Mouse (Mus musculus) adrenal gland, adult 2 months (tissue): ENCODE results near the gene Ccl17. TPM values are rescaled to one million over a fixed set of nuclear protein-coding genes. Genes with fewer than 3 reads are reported as not detected.

Experiments
- DNase-seq: peaks from one replicate; pipeline ENCODE4 v3.0.0; 2021
- long read RNA-seq: library from polyadenylated mRNA; stranded (forward); transcript quantifications from one replicate; pipeline ENCODE4 v2.0.0, GENCODE M21; 2021
- polyA plus RNA-seq: library from polyadenylated mRNA; depleted of rRNA; stranded (reverse); fragments of >200 nt; gene quantifications from 2 replicates; pipeline ENCODE4 v1.2.3, GENCODE M21; 2012; rRNA removed
- total RNA-seq, 2 experiments: library from RNA; stranded (reverse); gene quantifications; 2 replicates each; pipeline ENCODE4 v1.2.3; 2021

Gene Ccl17
- total RNA-seq (1 to 10 TPM in 1 of 2 experiments, not detected in 1; 1.7 TPM), polyA plus RNA-seq (0.36 TPM in 1 of 2 replicates, not detected in the other)
- long read RNA-seq, result 0 reads

DNA sequence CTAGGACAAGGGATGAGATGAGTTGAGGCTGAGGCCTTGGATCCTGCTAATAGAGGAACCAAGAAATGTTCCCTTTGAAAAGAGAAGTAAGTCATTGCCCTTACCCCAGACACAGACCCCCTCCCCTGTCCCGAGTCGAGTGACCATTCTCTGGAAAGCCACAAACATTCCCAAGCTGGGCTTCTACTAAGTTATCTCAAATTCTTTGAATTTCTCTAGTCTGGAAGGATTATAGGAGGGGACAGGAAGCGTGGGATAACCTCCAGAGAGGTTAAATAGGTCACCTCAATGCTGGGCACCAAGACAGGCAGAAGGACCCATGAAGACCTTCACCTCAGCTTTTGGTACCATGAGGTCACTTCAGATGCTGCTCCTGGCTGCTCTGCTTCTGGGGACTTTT lies at the start of gene Ccl17:
Gene Ccl17 (plus strand): TSS at position 301 of the 400 bp plus-strand sequence.
- no peak for DNase-seq

- peak; percentile 64 for DNase-seq
Observed at GRCm38 (mm10) chr8:94767035-94767434, 43.2 kb upstream of the Ccl17 start.

DNA sequence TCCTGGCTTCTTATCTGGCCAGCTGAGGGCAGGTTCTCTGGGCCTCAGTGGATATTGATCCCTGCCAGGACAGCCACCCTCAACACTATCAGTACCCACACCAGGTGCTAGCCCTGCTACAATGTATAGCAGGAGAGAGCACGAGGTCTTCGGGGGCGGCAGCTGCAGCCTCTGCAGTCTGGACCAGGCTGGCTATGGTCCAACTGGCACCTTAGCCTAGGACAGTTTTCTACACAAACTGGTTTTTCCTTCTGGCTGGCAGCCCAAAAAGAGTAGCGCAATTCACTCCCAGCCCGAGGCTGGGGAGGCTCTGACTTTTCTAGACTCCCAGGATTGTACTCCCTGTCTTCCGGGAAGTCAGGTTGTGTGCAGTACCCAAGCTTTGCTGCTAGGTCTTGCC lies 39.3 kb upstream of the Ccl17 start:
- DNase-seq, result peak; percentile 62

DNA sequence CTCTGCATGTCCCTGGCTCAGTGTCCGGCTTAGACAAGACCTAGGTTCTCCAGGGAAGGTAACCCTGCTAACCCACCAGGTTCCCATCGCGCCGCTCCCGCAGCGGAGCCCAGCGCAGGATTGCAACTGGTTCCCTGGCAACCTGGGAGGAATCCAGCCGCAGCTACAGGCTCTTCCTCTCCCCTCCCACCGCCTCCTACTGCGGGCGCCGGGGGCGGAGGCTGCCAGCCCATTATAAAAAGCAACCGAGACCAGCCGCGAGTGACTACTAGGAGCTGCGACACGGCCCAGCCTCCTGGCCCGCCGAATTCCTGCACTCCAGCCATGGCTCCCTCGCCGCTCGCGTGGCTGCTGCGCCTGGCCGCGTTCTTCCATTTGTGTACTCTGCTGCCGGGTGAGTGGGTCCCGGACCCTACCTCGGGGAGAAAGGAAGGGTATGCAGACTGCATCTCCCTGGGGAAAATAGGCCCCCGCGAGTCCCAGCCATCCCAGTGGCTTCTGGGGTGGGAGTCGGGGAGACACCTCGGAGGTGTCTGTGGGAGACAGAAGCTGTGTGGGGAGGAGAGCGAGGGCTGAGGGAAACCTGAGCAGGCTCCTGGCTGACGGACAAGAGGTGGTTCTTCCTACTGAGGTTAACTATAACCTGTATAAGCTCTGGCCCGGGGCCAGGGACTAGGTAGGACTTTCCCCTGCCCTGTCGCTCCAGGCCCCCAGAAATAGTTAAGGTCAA lies 38.1 kb upstream of the Ccl17 start, which contains the start of gene Cx3cl1:
Gene Cx3cl1 (plus strand): TSS at position 69 of the 730 bp plus-strand sequence.
- DNase-seq, result peak; percentile 94

DNA sequence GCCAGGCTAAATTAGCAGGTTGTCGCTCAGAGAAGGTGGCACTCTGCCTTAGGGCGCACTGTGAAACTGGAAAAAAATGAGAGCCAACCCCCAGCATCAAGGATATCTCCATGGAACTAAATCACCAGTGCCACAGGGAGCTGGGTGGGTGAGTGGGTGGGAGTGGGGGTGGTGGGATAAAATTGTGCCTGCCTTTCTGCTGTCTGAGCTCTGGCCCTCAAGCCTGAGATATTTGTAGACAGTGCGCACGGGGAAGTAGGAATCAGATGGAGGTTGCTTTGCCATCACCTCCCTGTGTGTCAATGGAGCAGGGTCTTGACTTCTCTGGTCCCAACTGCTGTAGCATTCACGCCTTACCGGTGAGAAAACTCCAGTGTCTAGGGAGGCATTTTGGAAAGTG lies 37.2 kb upstream of the Ccl17 start:
- no peak for DNase-seq

DNA sequence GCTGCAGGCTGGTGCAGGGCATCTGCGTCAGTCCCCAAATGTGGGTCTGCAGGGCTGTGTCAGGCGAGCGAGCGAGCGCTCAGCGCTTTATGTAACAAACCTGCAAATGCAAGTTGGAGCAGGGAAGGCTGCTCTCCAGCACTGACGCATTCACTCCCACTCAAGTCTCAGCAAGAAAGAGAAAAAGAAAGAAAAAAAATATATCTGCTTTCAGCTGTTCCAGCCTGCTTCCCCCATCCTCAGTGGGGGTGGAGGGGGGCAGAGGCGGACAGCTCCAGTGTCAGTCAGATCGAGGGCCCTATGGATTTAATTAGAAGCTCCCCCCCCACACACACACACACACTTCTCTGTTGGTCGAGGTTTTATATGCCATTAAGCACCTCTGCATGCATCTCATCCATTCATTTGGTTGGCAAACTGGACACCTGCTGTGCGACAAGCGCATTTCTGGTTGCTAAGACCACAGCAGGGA lies 36.5 kb upstream of the Ccl17 start:
- DNase-seq, result no peak

GRCm38 (mm10) chr8:94774601-94775000 lies 35.7 kb upstream of the Ccl17 start:
- DNase-seq, result no peak

DNA sequence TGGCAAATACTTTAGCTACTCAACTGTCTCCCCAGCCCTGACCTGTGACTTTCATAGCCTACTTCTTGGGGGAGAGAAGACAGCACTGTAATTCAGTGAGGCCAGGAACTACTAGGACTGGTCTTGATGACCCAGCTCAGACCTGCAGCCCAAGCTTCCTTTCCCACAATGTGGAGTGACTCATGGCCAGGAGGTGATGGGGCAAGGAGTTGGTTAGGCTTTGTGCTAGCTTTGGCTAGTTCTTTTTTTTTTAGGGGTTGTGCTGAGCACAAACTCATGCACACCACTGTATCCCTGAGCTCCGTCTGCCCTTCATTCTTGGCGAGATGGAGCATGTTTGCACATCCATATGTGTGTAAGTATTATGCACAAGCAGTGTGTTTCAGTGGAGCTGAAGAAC lies 33.9 kb upstream of the Ccl17 start:
- DNase-seq, result no peak

- no peak for DNase-seq
Observed at GRCm38 (mm10) chr8:94778036-94778435, 32.2 kb upstream of the Ccl17 start.

DNA sequence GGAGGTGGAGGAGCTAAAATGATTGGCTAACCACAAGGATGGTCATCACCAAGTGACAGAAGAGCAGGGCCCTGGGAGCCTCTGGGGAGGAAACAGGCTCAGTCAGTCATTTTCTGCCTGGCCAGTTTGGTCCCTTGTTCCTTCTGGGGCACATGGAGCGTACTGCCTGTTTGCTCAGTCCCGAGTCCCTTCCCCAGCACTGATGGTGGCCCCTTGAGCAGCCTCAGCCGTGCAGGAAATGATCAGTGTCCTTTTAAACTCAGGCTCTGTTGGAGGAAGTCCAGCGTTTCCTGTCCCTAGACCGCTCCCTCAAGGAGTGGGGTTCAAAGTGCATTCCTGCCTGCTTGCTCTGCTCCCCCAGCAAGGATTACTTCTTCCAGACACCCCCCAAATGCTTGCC lies 31.8 kb upstream of the Ccl17 start:
- DNase-seq, result peak; percentile 48

GRCm38 (mm10) chr8:94778895-94779533 lies 31.2 kb upstream of the Ccl17 start:
- no peak for DNase-seq

GRCm38 (mm10) chr8:94779534-94780294 lies 30.5 kb upstream of the Ccl17 start:
- no peak for DNase-seq

GRCm38 (mm10) chr8:94780491-94781154 lies 29.6 kb upstream of the Ccl17 start:
- no peak for DNase-seq

DNA sequence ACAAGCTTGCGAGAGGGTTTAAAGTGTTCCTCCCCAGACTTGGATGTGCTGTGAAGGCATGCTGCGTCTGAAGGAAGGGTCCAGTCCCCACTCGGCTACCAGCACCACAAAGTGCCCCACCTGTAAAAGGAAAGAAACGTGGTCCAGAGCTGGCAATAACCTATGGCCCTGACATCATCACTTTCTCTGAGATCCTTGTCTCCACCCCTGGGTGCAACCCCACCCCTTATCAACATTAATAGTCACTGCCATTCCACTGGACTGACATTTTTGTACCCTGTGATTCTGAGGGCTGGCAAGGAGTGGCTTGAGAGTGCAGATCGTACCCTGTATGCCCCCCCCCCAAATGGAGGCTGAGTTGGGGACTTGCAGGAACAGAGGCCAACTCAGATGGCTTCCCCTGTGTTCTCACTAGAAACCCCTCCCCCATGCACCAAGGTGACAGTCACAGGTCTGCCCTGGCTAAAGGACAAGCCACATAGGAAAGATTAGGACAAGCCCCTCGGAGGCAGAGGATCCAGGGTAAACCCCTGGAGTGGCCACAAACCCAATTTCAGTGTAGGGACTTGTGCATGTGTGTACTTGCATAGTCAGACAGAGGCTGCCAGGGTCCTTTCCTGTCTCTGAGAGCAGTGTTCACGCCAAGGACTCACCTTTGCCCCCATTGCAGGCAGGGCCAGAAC lies 29.0 kb upstream of the Ccl17 start:
- DNase-seq, result peak; percentile 33

GRCm38 (mm10) chr8:94781838-94782235 lies 28.4 kb upstream of the Ccl17 start:
- no peak for DNase-seq

DNA sequence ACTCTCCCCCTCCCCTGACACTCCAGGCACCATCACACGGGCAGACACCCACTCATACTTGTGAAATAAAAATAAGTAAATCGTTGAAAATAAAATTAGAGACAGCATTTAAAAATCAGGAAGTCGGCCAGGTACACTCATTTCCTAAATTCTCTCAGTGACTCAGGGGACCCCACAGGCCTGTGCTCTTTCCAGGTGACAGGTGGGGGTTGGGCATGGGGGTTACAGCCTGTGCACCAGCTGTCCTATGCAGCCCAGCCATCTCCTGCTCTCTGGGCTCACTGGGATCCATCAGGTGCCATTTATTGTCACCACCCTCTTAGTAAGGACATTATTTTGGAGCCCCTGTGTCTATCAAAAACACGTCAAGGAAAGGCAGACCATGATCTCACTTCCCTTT lies 26.4 kb upstream of the Ccl17 start:
- DNase-seq, result no peak

DNA sequence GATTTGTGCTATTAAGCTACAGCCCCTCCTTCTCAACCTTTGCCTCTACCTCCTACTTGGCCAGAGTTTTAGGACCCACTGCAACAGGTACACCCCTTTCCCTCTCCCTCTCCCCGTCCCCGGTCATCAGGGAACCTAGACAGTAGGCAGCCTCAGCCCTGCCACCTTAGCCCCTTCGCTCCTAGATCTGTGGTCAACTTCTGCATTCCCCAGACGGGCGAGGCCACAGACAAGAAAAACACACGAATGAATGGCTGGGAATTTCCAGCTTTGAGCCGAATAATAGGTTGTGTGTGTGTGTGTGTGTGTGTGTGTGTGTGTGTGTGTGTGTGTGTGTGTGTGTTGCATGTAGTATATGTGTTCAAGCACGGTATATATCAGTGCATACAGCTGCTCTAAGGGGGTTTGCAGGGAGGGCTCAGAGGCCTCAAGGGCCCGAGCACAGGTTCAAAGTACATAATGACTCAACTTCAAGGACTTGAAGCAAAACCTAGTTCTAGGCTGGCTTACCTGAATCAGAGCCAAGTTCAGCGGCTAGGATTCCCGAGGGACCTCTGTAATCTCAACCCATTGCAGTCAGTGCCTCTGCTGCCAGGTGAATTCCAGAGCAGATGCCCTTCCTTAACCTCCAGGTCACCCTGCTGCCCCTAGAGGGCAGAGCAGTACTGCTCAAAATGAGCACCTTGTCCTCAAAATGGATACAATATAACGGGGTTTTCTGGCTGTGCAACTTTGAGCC lies 24.8 kb upstream of the Ccl17 start:
- peak; percentile 72 for DNase-seq

DNA sequence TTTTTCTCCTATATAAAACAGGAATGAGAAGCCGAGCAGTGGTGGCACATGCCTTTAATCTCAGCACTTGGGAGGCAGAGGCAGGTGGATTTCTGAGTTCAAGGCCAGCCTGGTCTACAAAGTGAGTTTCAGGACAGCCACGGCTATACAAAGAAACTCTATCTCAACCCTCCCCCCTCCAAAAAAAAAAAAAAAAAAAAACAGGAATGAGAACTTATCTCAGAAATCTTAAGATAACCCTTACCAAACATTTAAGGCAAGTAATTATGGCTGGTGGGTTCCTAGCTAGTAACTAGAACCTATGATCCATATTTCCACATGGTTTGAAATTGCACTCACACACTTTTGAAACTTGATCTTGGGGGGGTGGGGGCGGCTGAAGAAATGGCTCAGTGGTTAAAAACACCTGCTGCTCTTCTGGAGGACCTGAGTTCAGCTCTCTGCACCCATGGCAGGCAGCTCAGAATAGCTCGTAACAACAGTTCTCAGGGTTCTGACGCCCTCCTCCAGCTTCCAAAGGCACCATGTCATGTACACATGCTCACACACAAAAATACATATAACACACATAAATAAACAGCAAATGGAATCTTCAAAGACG lies 24.2 kb upstream of the Ccl17 start:
- DNase-seq, result no peak

DNA sequence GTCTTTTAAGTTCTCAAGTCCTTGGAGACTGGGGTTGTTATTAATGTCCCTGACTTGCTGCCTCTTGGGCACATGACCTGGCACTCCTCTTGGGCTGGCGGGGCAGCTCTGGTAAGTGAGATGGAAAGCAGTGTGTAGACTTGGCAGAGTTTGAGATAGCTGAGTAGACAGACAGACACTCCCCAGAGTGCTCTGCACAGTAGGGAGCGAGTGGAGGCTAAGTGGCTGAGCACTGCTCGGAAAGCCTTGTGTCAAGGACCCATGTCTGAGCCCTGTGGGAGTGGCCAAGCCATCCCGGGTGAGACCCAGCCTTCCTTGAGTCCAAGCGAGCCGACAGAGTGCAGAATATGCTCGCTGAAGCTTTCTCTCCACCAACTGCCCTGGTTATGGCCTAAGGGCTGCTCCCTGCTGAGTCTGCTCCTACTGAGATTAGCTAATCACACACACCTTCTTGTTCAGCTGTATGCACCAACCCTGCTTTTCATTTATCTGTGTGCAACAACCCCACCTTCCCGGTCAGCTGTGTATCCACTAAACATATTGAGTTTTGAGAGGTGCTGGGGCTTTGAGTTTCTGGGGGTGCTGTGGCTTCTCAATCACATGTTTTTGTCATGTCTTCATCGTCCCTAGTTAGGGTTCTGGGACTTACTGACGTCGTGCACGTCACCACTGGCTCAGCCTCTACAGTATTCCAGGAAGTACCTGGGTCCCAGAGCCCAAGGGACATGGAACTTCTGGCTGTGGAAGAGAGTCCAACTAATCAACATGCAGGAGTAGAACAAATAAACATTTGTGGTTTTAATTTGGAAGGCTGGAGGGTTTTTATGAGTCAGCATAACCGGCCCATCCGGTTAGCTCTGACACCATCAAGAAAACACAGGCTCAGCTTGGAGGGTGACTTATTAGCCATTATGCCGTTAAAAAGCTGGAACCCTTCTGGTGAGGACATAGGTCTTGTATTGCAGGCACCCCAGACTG lies 22.4 kb upstream of the Ccl17 start:
- DNase-seq, result peak; percentile 77
